Mouse (Mus musculus): ENCODE measurements at regions not wholly inside any gene's neighbourhood (a gene's known extent, or its start where the extent isn't known, plus 50 kb on each side); places are given as distances from the start of the nearest gene placed in this dataset.

- Histone ChIP-seq H3K4me3 (no peak overlapping the region), H3K27ac (replicated peaks) (no peak overlapping the region), H3K36me3 (replicated peaks) (no peaks in the 10 kb centered on the region), H3K9me3 (no peaks in the 10 kb centered on the region), H3K4me1 (peaks cover 29% of the 10 kb centered on the region), H3K27me3 (replicated peaks; ENCODE audit: low read depth, poor library complexity, severe bottlenecking) (peaks cover 48% of the 10 kb centered on the region)
- 83% methylated on average over 3 of the region's 3 CpGs for WGBS
- DNase-seq (ENCODE audit: low spot score), result no peak
Measured at GRCm38 (mm10) chr4:131373172-131373571, 429.0 kb downstream of the Matn1 start.

DNA sequence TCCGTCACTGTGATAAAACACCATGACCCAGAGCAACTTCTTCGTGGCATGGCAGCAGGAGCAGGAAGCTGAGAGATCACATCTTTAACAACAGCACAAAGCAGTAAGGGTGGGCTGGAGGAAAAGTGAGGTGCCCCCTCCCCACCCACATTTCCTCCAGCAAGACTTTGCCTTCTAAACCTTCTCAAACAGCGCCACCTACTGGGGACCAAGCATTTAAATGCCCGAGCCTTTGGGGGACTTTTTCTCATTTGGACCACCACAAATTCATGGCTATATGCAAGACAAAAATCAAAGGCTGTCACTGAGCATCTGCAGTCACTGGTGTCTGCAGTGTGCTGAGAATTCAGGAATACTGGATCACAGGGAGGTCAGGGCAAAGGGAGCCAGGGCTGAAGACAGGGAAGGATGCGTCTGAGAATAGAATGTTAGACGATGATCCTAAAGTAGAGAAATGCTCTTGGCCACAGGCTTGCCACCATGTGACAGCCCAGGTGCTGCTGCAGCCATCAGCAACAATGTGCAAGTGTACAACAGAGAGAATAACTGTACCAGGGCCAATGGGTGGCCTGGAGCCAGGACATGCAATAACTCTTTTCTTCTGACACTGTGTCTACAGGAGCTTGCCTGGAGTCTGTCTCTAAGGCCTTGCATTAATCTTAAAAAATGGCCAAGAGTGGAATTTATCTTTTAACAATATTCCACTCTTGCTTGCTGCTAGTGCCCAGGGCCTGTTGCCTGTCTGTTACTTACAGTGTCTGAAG, 430.5 kb downstream of the Matn1 start:
- Histone ChIP-seq H3K27me3 (replicated peaks; ENCODE audit: low read depth, poor library complexity, severe bottlenecking) (peaks cover 50% of the 10 kb centered on the region), H3K36me3 (replicated peaks) (no peaks in the 10 kb centered on the region), H3K4me1 (peaks cover 27% of the 10 kb centered on the region), H3K4me3 (no peak overlapping the region), H3K27ac (replicated peaks) (no peak overlapping the region), H3K9me3 (no peaks in the 10 kb centered on the region)
- 90% methylated on average over 6 of the region's 6 CpGs for WGBS
- DNase-seq (ENCODE audit: low spot score), result no peak

DNA sequence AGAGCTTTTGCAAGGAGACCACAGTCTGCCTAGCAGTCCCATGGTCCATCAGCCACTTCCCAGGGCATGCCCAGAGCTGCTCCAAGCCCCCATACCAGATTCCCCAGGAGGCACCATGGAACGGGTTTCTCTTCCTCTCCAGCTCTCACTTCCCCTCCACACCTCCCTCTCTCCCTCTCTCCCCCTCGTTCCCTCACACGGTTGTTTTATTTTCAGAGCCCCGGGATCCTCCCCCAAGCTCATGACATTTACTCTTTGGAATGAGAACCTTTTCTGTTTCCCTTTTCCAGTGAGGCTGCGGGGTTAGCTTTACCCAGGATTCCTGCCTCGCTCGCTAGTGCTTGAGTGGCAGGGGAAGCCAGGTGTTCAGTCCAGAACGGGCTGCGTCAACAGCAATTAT, 436.9 kb downstream of the Matn1 start:
- Histone ChIP-seq H3K27me3 (replicated peaks; ENCODE audit: low read depth, poor library complexity, severe bottlenecking) (peaks cover 19% of the 10 kb centered on the region), H3K4me1 (peaks cover 24% of the 10 kb centered on the region), H3K27ac (replicated peaks) (no peak overlapping the region), H3K9me3 (no peaks in the 10 kb centered on the region), H3K36me3 (replicated peaks) (no peaks in the 10 kb centered on the region), H3K4me3 (no peak overlapping the region)
- no peak for DNase-seq (ENCODE audit: low spot score)
- WGBS, result 69% methylated on average over 9 of the region's 9 CpGs

- peaks cover 24% of the 10 kb centered on the region for H3K4me1 ChIP-seq
- WGBS, result 87% methylated on average over 7 of the region's 7 CpGs
- DNase-seq (ENCODE audit: low spot score), result no peak
Measured at GRCm38 (mm10) chr4:131381529-131381928, 437.3 kb downstream of the Matn1 start.

DNA sequence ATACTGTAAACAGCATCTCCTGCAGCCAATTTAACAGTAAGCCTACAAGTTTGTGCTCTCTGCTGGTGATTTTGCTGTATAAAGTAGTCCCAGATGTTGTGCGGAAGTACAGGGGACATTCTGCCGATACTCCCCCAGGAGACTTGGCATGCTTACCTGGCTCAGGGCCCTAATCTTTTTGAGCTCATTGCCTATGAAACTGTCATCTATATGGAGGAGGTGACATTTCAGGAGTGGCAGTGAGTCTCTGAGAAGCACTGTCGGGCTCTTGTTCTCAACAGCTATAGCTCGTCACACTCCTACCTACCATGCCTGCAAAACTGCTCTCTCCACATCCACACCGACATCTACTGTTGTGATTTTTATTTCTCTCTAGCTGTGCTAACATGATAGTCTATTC, 439.7 kb downstream of the Matn1 start:
- no peak for DNase-seq (ENCODE audit: low spot score)
- Histone ChIP-seq H3K4me3 (no peak overlapping the region), H3K27me3 (replicated peaks; ENCODE audit: low read depth, poor library complexity, severe bottlenecking) (0 out of 2 replicates have a peak, but pooled peaks cover 9% of the 10 kb centered on the region), H3K4me1 (peaks cover 24% of the 10 kb centered on the region), H3K27ac (replicated peaks) (no peak overlapping the region), H3K36me3 (replicated peaks) (no peaks in the 10 kb centered on the region), H3K9me3 (no peaks in the 10 kb centered on the region; the same call in 1 of the 2 replicates)
- 79% methylated on average over 5 of the region's 5 CpGs for WGBS

More at GRCm38 (mm10) chr4:131381529-131381928, 437.3 kb downstream of the Matn1 start:
- Histone ChIP-seq H3K4me3 (no peak overlapping the region), H3K36me3 (replicated peaks) (no peaks in the 10 kb centered on the region), H3K9me3 (no peaks in the 10 kb centered on the region), H3K27ac (replicated peaks) (no peak overlapping the region), H3K27me3 (replicated peaks; ENCODE audit: low read depth, poor library complexity, severe bottlenecking) (peaks cover 16% of the 10 kb centered on the region)

GRCm38 (mm10) chr4:131386961-131387360, 442.8 kb downstream of the Matn1 start:
- H3K27me3 ChIP-seq (replicated peaks; ENCODE audit: low read depth, poor library complexity, severe bottlenecking), result 0 out of 2 replicates have a peak, but pooled peaks cover 7% of the 10 kb centered on the region
- no peaks in the 10 kb centered on the region; the same call in 1 of the 2 replicates for H3K9me3 ChIP-seq
- no peaks in the 10 kb centered on the region for H3K36me3 ChIP-seq (replicated peaks)
- DNase-seq (ENCODE audit: low spot score), result no peak
- no peak overlapping the region for H3K4me3 ChIP-seq
- H3K27ac ChIP-seq (replicated peaks), result no peak overlapping the region
- 86% methylated on average over 10 of the region's 10 CpGs for WGBS
- H3K4me1 ChIP-seq, result peaks cover 20% of the 10 kb centered on the region

GRCm38 (mm10) chr4:131391119-131391923, 446.8 kb downstream of the Ptpru start:
- H3K27ac ChIP-seq (replicated peaks), result peak overlapping the region; percentile 42
- peaks cover 15% of the 10 kb centered on the region; the same call in 1 of the 2 replicates for H3K27me3 ChIP-seq (replicated peaks; ENCODE audit: low read depth, poor library complexity, severe bottlenecking)
- peak; percentile 57 for DNase-seq (ENCODE audit: low spot score)
- no peaks in the 10 kb centered on the region for H3K36me3 ChIP-seq (replicated peaks)
- no peaks in the 10 kb centered on the region; the same call in 1 of the 2 replicates for H3K9me3 ChIP-seq
- H3K4me3 ChIP-seq, result no peak overlapping the region
- WGBS, result 50% methylated on average over 10 of the region's 10 CpGs
- peaks cover 36% of the 10 kb centered on the region for H3K4me1 ChIP-seq

DNA sequence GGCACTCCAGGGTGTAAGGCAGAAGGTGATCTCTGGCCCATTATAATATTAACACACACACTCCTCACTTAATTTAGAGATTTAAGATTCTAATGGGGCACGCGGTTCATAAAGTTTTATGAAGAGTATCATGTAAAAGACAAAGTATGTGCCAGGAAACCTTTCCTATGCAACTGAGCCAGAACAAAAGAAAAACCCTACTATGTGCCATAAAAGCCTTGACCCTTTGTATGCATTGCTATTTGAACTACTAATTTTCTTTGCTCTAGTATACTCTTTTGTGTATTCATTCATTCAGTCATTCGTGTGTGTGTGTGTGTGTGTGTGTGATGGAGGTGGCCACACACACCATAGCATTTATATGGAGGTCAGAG, 446.2 kb downstream of the Ptpru start:
- Histone ChIP-seq H3K36me3 (replicated peaks) (no peaks in the 10 kb centered on the region), H3K27ac (replicated peaks) (no peak overlapping the region), H3K9me3 (no peaks in the 10 kb centered on the region; the same call in 1 of the 2 replicates), H3K4me3 (no peak overlapping the region), H3K27me3 (replicated peaks; ENCODE audit: low read depth, poor library complexity, severe bottlenecking) (peaks cover 15% of the 10 kb centered on the region; the same call in 1 of the 2 replicates), H3K4me1 (peaks cover 36% of the 10 kb centered on the region)
- DNase-seq (ENCODE audit: low spot score), result no peak
- 90% methylated on average over 3 of the region's 3 CpGs for WGBS

DNA sequence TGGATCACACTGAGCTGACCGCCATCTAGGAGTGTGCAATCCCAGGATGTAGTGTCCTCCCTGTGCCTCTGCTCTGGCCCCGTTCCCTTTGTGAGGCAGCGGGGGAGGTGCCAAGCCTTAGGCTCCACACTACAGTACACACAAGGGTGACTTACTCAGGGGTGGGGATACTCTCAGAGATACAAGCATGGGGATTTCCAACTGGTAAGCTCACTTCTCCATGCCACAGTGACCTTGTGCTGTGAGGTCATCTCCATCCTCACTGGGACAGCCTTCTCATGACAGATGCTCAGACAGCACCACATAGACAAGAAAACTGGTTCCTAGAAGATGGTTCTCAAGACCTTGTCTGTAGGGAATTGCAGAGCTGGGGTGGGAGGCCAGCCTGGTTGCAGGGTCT, 445.6 kb downstream of the Ptpru start:
- 79% methylated on average over 3 of the region's 3 CpGs for WGBS
- H3K27ac ChIP-seq (replicated peaks), result no peak overlapping the region
- H3K4me3 ChIP-seq, result no peak overlapping the region

GRCm38 (mm10) chr4:131396226-131396840, 441.8 kb downstream of the Ptpru start:
- H3K27me3 ChIP-seq (replicated peaks; ENCODE audit: low read depth, poor library complexity, severe bottlenecking), result peaks cover 18% of the 10 kb centered on the region; the same call in 1 of the 2 replicates

More for the DNA sequence above, 445.6 kb downstream of the Ptpru start:
- Histone ChIP-seq H3K4me1 (peaks cover 36% of the 10 kb centered on the region), H3K9me3 (no peaks in the 10 kb centered on the region; the same call in 1 of the 2 replicates), H3K27me3 (replicated peaks; ENCODE audit: low read depth, poor library complexity, severe bottlenecking) (peaks cover 15% of the 10 kb centered on the region; the same call in 1 of the 2 replicates), H3K36me3 (replicated peaks) (no peaks in the 10 kb centered on the region)
- DNase-seq (ENCODE audit: low spot score), result no peak

GRCm38 (mm10) chr4:131397161-131397560, 440.9 kb downstream of the Ptpru start:
- Histone ChIP-seq H3K4me1 (peaks cover 26% of the 10 kb centered on the region), H3K27me3 (replicated peaks; ENCODE audit: low read depth, poor library complexity, severe bottlenecking) (peaks cover 18% of the 10 kb centered on the region; the same call in 1 of the 2 replicates), H3K36me3 (replicated peaks) (no peaks in the 10 kb centered on the region), H3K4me3 (no peak overlapping the region), H3K9me3 (peaks cover 4% of the 10 kb centered on the region; the same call in 1 of the 2 replicates), H3K27ac (replicated peaks) (no peak overlapping the region)
- WGBS, result 88% methylated on average over 10 of the region's 10 CpGs
- no peak for DNase-seq (ENCODE audit: low spot score)

More at GRCm38 (mm10) chr4:131396226-131396840, 441.8 kb downstream of the Ptpru start:
- no peaks in the 10 kb centered on the region for H3K36me3 ChIP-seq (replicated peaks)
- peaks cover 33% of the 10 kb centered on the region for H3K4me1 ChIP-seq
- WGBS, result 91% methylated on average over 8 of the region's 8 CpGs
- no peak overlapping the region for H3K27ac ChIP-seq (replicated peaks)
- H3K4me3 ChIP-seq, result no peak overlapping the region
- DNase-seq (ENCODE audit: low spot score), result no peak
- peaks cover 4% of the 10 kb centered on the region; the same call in 1 of the 2 replicates for H3K9me3 ChIP-seq

GRCm38 (mm10) chr4:131400756-131401155, 437.3 kb downstream of the Ptpru start:
- H3K27me3 ChIP-seq (replicated peaks; ENCODE audit: low read depth, poor library complexity, severe bottlenecking), result peaks cover 8% of the 10 kb centered on the region; the same call in 1 of the 2 replicates
- no peak overlapping the region for H3K27ac ChIP-seq (replicated peaks)
- H3K36me3 ChIP-seq (replicated peaks), result no peaks in the 10 kb centered on the region
- 25% methylated on average over 11 of the region's 11 CpGs for WGBS
- peaks cover 4% of the 10 kb centered on the region; the same call in 1 of the 2 replicates for H3K9me3 ChIP-seq
- DNase-seq (ENCODE audit: low spot score), result peak; percentile 68
- H3K4me3 ChIP-seq, result no peak overlapping the region
- H3K4me1 ChIP-seq, result peaks cover 19% of the 10 kb centered on the region
